ENCODE assay signal across 21 mouse cellular contexts in genomic region chr10:128053001-128053400, GRCm38 (mm10).
"Had no signal": no experiment of that assay in that cellular context is flagged by ENCODE, and none has a peak within 500 bp of the region (broad histone marks: within the 10 kb centered on the region; RNA-seq: fewer than 3 reads in every experiment).

No protein-coding gene starts in this region.

- H3K4me2 ChIP-seq: heart, embryonic 12.5 days; hindbrain, embryonic 12.5 days; hindbrain, embryonic 14.5 days; intestine, embryonic 15.5 days; limb, embryonic 13.5 days; limb, embryonic 15.5 days; liver, embryonic 12.5 days had no signal

- H3K4me3 ChIP-seq: heart, adult 2 months; heart, embryonic 10.5 days; heart, embryonic 12.5 days; hindbrain, embryonic 10.5 days; hindbrain, embryonic 12.5 days; intestine, embryonic 15.5 days; layer of hippocampus, adult 2 months; left cerebral cortex, adult 2 months; limb, embryonic 13.5 days; limb, embryonic 15.5 days; liver, embryonic 12.5 days had no signal

- H3K27me3 ChIP-seq: heart, embryonic 12.5 days; hindbrain, embryonic 12.5 days; intestine, embryonic 15.5 days; limb, embryonic 13.5 days; limb, embryonic 15.5 days; liver, embryonic 12.5 days had no signal

- DNase-seq: gastrocnemius, postnatal 25 days; heart, adult 2 months; heart, postnatal 10 days; heart, postnatal 4 days; kidney, adult 18-20 months; kidney, adult 8-10 months; kidney, postnatal 10 days; kidney, postnatal 25 days; kidney, postnatal 4 days; left cerebral cortex, postnatal 4 days had no signal
